Mouse (Mus musculus): ENCODE results near the gene Ubl4b. TPM values are rescaled to one million over a fixed set of nuclear protein-coding genes. Genes with fewer than 3 reads are reported as not detected.

The Ubl4b gene
- total RNA-seq (2022): not detected

GRCm38 (mm10) chr3:107554842-107555241, at the start of gene Ubl4b:
TSS of gene Ubl4b (minus strand) at chr3:107555073.
- no peak for DNase-seq

DNA sequence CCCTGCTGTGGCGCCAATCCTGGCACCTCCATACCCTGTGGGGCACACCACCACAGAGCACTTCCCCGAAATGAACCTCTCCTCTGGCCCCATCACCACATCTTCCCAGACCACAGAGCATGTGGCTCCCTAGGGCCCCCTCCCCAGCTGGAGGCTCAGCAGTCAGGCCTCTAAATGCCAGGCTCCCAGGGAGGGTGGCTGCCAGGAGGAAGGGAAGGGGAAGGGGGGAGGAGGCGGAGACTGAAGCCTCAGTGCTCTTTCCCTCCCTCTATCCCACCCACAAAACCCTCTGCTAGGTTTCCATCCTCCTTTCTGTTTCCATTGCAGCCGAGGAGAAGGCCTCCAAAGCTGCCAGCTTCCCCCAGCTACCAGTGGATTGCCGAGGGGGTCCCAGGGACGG, 45.3 kb upstream of the Ubl4b start:
- no peak for DNase-seq

DNA sequence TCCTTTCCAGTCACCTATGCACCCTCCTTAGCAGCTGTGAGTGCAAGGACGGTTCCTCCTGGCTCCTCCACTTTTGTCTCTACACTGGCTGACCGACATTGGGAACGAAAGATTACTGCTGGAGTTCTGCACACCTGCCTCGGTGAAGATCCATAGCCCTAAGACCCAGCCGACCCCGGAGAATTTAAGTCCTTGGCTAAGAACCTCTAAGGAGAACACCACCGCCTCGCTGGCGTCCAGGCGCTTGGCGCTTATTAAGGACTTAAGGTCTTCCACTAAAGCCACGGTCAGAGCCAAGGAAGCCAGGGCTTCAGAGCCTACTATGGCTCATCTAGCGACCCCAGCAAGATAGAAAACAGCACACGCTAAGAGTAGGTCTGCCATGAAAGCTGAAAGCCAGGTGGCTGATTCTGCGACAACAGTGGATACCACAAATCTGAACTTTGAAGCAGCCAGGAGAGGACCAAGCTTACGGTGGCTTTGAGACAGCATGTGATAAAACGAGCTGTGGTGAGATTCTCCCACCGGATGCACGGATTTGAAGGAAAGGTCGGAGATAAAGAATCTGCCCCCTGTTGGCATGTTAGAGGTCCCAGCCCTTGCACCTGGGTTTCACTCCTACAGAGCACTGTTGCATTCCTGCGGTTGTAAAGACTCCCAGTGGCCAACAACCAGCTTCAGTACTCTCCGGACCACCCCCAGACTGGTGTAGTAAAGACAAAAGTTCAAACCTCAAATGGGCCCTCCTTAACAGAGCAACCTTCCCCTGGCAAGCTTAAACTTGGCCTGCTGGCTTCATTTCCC, 42.9 kb upstream of the Ubl4b start:
- DNase-seq: no peak

DNA sequence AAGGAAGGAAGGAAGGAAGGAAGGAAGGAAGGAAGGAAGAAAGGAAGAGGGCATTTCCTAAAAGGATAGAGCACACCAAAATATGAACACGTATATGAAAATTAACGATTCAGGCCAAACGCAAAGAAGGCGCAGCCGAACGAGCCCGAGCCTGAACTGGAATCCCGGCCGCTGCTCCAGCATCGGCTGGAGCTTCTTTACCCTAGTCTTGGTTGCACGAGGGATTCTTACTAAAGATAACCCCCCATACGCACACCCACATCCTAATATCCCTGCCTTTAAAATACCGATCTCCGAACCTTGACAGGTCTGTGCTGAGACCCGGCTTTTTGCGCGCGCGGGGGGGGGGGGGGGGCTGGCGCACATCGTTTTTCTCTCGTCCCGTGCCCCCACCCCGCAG, 42.3 kb upstream of the Ubl4b start:
- no peak for DNase-seq

- DNase-seq: no peak
Observed at GRCm38 (mm10) chr3:107596559-107596958, 41.7 kb upstream of the Ubl4b start.

GRCm38 (mm10) chr3:107595938-107596461, 41.1 kb upstream of the Ubl4b start:
- no peak for DNase-seq

- DNase-seq: no peak
Observed at GRCm38 (mm10) chr3:107595264-107595937, 40.5 kb upstream of the Ubl4b start.

- DNase-seq: no peak
Observed at GRCm38 (mm10) chr3:107594662-107595263, 39.9 kb upstream of the Ubl4b start, which contains the start of gene Alx3. TSS of gene Alx3 (plus strand) at chr3:107595031.

DNA sequence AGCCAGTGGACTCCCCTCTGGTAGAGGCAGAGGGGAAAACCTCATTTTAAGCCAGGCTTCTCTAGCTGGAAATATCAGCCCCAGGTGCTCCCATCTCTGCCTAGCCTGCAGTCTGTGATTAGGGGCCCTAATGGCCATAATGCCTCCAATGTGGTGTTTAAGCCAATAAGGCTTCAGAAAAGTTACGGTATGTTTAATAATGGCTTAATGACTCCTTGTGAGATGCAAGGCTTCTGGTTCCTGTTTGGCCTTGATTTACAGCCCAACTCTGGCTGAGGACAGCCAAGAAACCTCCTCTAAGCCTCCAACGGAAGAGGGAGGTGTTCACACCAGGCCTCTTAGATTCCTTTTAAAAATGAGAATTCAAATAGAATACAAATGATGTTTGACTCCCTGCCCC, 38.8 kb upstream of the Ubl4b start:
- no peak for DNase-seq

DNA sequence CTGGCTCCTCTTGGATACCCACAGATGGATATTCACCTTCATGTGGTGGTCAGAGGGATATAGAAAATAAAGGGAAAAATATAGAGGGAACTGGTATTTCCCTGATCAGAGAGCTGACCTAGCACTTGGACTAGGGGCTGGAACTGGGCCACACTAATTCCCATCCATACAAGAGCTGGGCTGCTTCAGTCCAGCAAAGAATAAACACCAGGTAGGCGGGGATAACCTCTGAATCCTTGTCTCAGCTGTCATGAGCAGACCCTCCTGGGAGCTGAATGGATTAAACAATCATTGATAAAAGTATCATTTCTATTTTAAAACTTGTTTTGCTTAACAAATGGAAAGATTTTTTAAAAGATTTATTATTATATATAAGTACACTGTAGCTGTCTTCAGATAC, 36.7 kb upstream of the Ubl4b start:
- no peak for DNase-seq

- no peak for DNase-seq
Observed at GRCm38 (mm10) chr3:107586504-107586903, 31.6 kb upstream of the Ubl4b start.

DNA sequence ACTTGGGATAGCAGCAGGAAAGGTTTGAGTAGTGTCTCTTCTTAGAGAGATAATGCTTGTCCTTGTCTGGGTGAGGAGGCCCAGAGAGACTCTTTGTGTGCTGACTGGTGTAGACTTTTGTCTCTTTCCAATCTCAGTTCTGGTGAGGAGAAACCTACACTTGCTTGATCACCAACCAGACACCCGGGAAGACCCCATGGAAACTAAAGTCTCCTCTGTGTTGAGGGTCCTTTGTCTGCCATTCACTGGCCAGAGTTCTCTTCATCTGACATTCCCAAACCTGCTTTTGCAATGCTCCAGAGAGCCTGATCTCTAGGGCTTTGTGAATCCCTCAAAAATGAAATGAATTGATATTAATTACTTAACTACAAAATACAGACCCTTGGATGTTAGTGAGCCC, 29.0 kb upstream of the Ubl4b start:
- no peak for DNase-seq

GRCm38 (mm10) chr3:107582875-107583767, 28.2 kb upstream of the Ubl4b start:
- no peak for DNase-seq

- no peak for DNase-seq
Observed at GRCm38 (mm10) chr3:107582130-107582874, 27.4 kb upstream of the Ubl4b start.

DNA sequence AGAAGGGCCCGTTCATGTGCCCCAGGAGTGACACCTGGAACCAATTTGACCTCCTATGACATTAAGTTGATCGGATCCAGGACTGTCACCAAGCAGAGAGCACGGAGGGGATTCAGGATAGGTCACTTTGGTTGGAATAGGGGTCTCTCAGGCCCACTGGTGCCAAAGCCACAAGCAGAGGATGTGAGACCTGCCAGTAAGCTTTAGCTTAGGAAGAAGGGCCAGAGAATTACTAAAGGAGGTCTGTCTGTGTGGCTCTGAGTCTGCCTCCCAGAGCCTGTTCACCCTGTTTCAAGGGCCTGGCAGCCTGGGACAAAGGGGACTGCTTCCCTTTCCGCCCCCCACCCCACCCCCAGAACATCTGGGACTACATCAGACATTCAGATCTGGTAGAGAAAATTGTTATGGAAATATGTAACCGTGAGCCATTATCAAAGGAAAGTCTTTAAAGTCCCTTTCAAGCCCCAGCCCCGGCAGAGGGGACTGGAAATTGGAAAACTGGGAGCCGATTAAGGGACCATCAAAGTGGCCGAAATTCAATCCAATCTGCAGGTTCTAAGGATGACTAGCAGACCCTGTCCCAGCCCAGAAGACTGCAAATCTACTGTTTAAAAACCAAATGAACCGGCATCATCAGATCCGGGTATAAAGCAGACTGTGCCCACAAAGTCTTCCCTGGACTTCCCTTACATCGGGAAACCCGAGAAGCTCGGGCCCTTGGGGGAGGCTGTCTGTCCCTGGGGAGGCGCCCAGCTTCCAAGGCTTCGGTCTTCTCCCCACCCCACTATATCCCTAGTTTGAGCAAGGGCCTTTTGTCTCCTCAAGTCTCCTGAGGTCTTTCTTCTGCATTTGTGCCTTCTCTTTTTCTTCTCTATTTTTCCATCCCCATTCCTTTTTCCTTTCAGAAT, 26.5 kb upstream of the Ubl4b start:
- DNase-seq: no peak

GRCm38 (mm10) chr3:107579466-107579865, 24.6 kb upstream of the Ubl4b start:
- DNase-seq: no peak

- no peak for DNase-seq
Observed at GRCm38 (mm10) chr3:107577810-107578390, 23.0 kb upstream of the Ubl4b start.

DNA sequence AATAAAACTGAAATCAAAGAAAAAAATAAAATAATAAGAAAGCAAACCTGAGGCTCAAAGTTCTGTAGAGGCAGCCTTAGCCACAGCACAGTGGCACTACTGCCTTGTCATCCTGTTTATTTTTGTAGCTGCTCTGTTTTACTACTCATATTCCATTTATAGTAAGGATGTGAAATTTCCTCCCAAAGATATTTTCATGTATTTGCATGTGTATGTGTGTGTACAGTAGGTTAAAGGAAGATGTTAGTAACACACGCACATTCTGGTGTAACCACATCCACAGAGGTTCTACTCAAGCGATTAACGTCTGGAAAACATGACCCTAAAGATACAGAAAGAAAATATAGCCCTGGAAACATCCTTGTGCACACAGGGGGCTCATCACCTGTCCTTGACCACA, 21.9 kb upstream of the Ubl4b start:
- no peak for DNase-seq

DNA sequence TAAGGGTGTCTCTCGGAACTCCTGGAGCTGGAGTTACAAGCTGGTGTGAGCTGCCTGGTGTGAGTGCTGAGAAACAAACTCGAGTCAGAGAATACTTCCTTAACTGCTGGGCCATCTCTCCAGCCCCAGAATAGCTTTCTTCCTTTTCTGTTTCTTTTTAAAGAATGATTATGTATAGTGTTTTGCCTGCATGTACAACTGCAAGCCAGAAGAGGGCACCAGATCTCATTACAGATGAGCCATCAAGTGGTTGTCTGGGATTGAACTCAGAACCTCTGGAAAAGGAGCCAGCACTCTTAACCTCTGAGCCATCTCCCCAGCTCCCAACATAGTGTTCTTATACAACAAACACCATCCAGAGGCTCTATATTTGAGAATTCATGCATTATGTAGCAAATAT, 16.3 kb upstream of the Ubl4b start:
- DNase-seq: no peak

GRCm38 (mm10) chr3:107568721-107569120, 13.8 kb upstream of the Ubl4b start:
- no peak for DNase-seq

Data from adrenal gland, adult 8-10 months (tissue).